Mouse (Mus musculus): ENCODE data around the gene Egfl8.

DNA sequence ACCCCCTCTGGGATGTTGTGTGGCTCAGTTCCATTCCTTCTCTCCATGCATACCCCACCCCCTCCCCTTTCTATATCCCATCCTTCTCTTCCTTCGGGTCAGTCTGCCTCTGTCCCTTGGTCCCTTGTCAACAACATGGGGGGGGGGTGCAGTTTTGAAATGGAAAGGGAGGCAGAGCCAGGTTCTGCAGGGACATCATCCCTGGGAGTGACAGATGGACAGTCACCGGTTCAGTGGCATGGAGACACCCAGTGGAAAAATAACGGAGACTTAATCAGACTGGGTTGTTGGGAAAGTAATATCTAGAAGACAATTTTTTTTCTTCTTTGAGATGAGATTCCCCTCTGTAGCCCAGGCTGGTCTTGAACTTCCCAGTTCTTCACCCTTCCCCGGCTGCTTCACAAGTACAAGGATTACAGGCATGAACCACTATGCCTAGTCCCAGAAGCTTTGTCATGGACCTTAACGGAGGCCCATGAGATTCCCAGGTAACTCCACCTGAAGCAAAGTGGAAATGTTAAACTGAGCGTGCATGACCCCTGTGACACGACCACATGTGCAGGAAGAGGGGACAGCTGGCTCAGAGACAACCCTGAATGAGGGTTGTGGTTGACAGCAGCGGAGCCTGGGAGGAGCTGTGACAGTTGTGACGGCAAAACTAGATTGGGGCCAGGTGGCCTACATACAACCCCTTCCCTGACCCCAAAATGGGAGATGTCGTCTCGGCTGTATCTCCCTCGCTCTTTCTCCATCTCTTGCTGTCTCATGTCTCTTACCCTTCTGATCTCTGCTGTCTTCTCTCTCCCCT lies 14.2 kb upstream of the Egfl8 start:
- TF ChIP-seq CTCF (IDR thresholded peaks at IDR 0.05) (no peak), EP300 (IDR thresholded peaks at IDR 0.05) (no peak)
